Mouse (Mus musculus) heart, postnatal 0 days (tissue): ENCODE measurements around the gene Bbs9.

Experiments
- CTCF ChIP-seq: IDR thresholded peaks from 2 replicates; pipeline ENCODE4 v1.5.1; 2016; ENCODE audit warnings: antibody characterized with exemption, control low read depth, low read depth
- EP300 ChIP-seq: IDR thresholded peaks from 2 replicates; pipeline ENCODE4 v1.6.1; 2016; ENCODE audit warnings: antibody characterized with exemption, low read depth

- no peak for TF ChIP-seq CTCF
- TF ChIP-seq EP300: no peak
Observed at GRCm38 (mm10) chr9:22632800-22633485, 157.4 kb downstream of the Bbs9 start.
